Mouse (Mus musculus) neural tube, postnatal 0 days (tissue): Measurements from ENCODE around the gene Frmd5. TPM values are rescaled to one million over a fixed set of nuclear protein-coding genes. Genes with fewer than 3 reads are reported as not detected.

Source experiments
- polyA plus RNA-seq: library from polyadenylated mRNA; unstranded; fragments of >200 nt; fragmentation: Nextera tagmentation; extraction: Ambion mirVana; gene quantifications from 2 replicates; pipeline ENCODE4 v1.2.1, GENCODE M21; 2015

The Frmd5 gene
- polyA plus RNA-seq = 15.8 and 17.8 TPM in 2 replicates

DNA sequence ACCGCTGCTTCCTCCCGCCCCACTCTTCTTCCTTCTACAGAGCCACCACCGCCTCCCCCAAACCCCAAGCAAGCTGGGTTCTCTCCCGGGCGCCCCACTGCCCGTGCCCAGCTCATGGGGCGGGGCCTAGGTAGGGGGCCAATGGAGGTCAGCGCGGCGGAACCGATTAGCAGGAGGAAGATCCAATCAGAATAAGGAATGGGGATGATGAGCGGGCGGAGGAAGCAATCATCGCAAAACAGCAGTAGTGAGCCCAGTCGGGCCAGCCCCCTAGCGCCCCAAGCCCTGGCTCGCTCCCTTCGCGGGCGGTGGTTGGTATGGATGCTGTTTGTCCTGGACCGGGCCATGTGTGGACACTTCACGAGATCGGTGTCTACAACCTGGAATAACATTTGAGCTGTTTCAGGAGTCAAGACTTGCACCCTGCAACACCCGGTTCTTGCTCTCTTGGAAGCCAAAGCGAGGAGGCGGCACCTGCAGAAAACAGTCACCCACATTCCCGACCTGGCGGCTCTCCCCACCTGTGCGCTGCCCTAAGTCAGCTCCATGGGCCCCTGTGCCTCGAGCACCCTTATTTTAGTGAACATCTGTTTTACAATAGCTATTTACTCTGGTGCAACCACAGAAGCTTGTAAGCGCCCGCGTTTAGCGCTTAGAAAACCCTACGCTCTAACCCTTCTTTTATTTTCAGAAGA lies at the start of gene Frmd5:
Gene Frmd5 (minus strand): TSS at position 129 of the 695 bp plus-strand sequence.

DNA sequence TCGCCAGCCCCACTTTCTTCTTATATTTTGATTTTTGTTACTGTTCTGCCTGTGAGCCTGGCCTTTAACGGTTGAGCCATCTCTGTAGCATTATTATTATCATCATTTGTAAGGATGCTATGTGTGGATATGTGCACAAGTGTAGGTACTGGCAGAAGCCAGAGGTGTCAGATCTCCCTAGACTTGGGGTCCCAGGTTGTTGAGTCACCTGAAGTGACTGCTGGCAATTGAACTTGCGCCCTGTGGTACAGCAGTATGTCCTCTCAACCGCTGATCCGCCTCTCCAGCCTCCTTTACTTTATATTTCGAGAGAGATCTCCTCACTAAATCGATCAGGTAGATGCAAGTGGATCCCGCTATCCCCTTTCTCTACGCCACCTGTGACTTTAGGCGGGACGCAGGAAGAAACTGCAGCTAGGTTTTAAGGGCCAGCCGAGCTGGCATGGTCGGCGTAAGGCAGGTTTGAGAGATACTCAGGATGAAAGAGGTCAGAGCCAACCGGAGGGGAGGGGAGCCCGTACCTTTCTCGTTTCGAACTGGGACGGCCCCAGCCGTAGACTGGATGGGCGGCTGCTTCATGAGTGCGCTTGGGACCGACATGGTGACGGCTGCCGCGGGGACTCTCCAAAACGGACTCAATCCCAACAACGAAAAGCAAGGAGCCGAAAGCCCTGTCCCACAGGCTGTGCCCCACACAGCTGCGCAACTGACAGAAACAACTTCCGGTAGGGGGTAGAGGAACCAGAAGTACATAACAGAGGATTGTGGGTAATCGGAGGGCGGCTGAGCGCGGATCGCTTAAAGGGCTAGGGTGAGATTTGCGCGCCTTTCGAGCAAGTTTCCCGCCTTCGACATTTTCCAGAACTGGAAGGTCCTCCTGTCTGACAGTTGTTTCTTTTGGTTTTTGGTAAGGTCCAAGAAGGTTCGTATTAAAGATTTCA lies 300.7 kb downstream of the Frmd5 start, which contains the start of the genes Mfap1a and Wdr76:
Gene Mfap1a (minus strand): TSS at position 724 of the 941 bp plus-strand sequence.
Gene Wdr76 (plus strand): TSS at position 782 of the 941 bp plus-strand sequence.

Other genes with a start within 250 kb of the Frmd5 start
- gene Casc4, start 59.9 kb upstream of the Frmd5 start, polyA plus RNA-seq = 65.6 and 82.9 TPM in 2 replicates
- 26.0 and 28.9 TPM in 2 replicates for gene Ctdspl2, start 148.9 kb upstream of the Frmd5 start, polyA plus RNA-seq
- 0.25 and 0.34 TPM in 2 replicates for gene Mageb3, start 149.0 kb upstream of the Frmd5 start, polyA plus RNA-seq
- gene Eif3j1, start 221.5 kb upstream of the Frmd5 start, polyA plus RNA-seq = 13.6 and 13.7 TPM in 2 replicates